In the genomic region with DNA sequence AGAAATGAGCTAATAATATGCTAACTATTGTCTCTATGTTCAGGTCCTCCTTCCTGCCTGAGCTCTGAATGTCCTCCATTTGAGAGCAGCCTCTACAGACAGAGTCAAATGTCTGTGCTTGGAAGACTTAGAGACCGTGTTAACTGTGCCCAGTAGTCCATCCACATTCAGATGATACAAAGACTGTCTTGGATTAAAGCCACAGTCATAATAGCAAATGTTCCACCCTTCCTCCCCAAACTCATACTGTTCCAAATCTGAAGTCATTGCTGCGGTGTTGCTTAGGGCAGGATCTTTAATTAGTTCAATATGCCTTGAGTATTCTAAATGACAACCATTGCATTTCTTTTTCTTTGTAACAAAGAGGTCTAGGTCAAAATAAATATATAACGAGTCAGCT, we compare ENCODE assay signal across 21 mouse cellular contexts.
DNase-seq lines count a peak whose midpoint lies in the region; ATAC-seq and TF ChIP-seq lines count a peak whose summit lies in the region.
"Had no signal": no experiment of that assay in that cellular context is flagged by ENCODE, and none has a peak within 500 bp of the region (broad histone marks: within the 10 kb centered on the region; RNA-seq: fewer than 3 reads in every experiment).

No protein-coding gene starts in this region.

- no peak overlapping the region for H3K4me3 ChIP-seq in heart, embryonic 12.5 days
- H3K4me3 ChIP-seq in limb, embryonic 14.5 days (replicated peaks; ENCODE audit: low read length) = no peak overlapping the region
- H3K4me3 ChIP-seq in limb, embryonic 10.5 days = no peak overlapping the region
- H3K4me3 ChIP-seq: forebrain, embryonic 12.5 days; heart, adult 2 months; heart, embryonic 15.5 days; hindbrain, embryonic 12.5 days had no signal

- no peak overlapping the region for H3K9ac ChIP-seq in heart, embryonic 12.5 days
- H3K9ac ChIP-seq in limb, embryonic 14.5 days (ENCODE audit: low read depth, low read length, severe bottlenecking) = no peak overlapping the region
- H3K9ac ChIP-seq: forebrain, embryonic 12.5 days; heart, embryonic 15.5 days; hindbrain, embryonic 12.5 days had no signal

- no peaks in the 10 kb centered on the region for H3K4me1 ChIP-seq in heart, embryonic 12.5 days (replicated peaks)
- H3K4me1 ChIP-seq in limb, embryonic 14.5 days (ENCODE audit: control insufficient read depth, insufficient read depth, low read length) = no peaks in the 10 kb centered on the region
- H3K4me1 ChIP-seq in limb, embryonic 10.5 days = no peaks in the 10 kb centered on the region
- H3K4me1 ChIP-seq: heart, embryonic 15.5 days; hindbrain, embryonic 12.5 days had no signal

- H3K27ac ChIP-seq in heart, embryonic 12.5 days (ENCODE audit: poor library complexity, severe bottlenecking) = no peak overlapping the region
- no peak overlapping the region for H3K27ac ChIP-seq in limb, embryonic 14.5 days (replicated peaks; ENCODE audit: low read depth, low read length)
- H3K27ac ChIP-seq in limb, embryonic 10.5 days = no peak overlapping the region
- H3K27ac ChIP-seq: forebrain, embryonic 12.5 days; heart, adult 2 months; heart, embryonic 15.5 days; hindbrain, embryonic 12.5 days had no signal

- H3K27me3 ChIP-seq in heart, embryonic 12.5 days (replicated peaks) = no peaks in the 10 kb centered on the region
- no peaks in the 10 kb centered on the region for H3K27me3 ChIP-seq in limb, embryonic 14.5 days (ENCODE audit: control insufficient read depth, insufficient read depth, low read length)
- H3K27me3 ChIP-seq in limb, embryonic 10.5 days (ENCODE audit: low read depth, poor library complexity, severe bottlenecking) = no peaks in the 10 kb centered on the region
- H3K27me3 ChIP-seq: forebrain, embryonic 12.5 days; heart, embryonic 15.5 days; hindbrain, embryonic 12.5 days had no signal

- 84% methylated on average over 3 of the region's 3 CpGs for WGBS in heart, embryonic 12.5 days
- WGBS in limb, embryonic 14.5 days = 50% methylated on average over 3 of the region's 3 CpGs
- WGBS in limb, embryonic 10.5 days = 76% methylated on average over 3 of the region's 3 CpGs

- no peak overlapping the region for H3K4me2 ChIP-seq in heart, embryonic 12.5 days
- no peak overlapping the region for H3K4me2 ChIP-seq in limb, embryonic 14.5 days (replicated peaks; ENCODE audit: low read depth, low read length, severe bottlenecking)
- H3K4me2 ChIP-seq: forebrain, embryonic 12.5 days; heart, embryonic 15.5 days; hindbrain, embryonic 12.5 days had no signal

- peak; percentile 5 for DNase-seq in cerebellum, adult 9-10 months
- no peak for DNase-seq in cerebellum, adult 18-20 months
- peak; percentile 90 for DNase-seq in heart, adult 11 months
- peak; percentile 17 for DNase-seq in limb, embryonic 14.5 days (ENCODE audit: low spot score)
- DNase-seq in limb, embryonic 10.5 days (ENCODE audit: low spot score) = no peak
- no peak for DNase-seq in kidney, postnatal 10 days
- DNase-seq: adrenal gland, postnatal 14 days; B cell, adult 2 months; cerebellum, adult 11-12 months; cerebellum, postnatal 10 days; heart, adult 2 months had no signal

- no peaks in the 10 kb centered on the region for H3K9me3 ChIP-seq in heart, embryonic 12.5 days (replicated peaks)
- H3K9me3 ChIP-seq in limb, embryonic 14.5 days (ENCODE audit: control insufficient read depth, low read length) = no peaks in the 10 kb centered on the region
- H3K9me3 ChIP-seq in limb, embryonic 10.5 days (replicated peaks) = no peaks in the 10 kb centered on the region
- H3K9me3 ChIP-seq: forebrain, embryonic 12.5 days; G1E; heart, embryonic 15.5 days; hindbrain, embryonic 12.5 days had no signal

- TF ChIP-seq POLR2A in limb, embryonic 14.5 days (IDR thresholded peaks at IDR 0.05; ENCODE audit: borderline replicate concordance, extremely low read depth, insufficient read depth, insufficient read length) = no peak

- H3K36me3 ChIP-seq in heart, embryonic 12.5 days = no peaks in the 10 kb centered on the region
- no peaks in the 10 kb centered on the region for H3K36me3 ChIP-seq in limb, embryonic 14.5 days (ENCODE audit: control insufficient read depth, insufficient read depth, low read length)
- H3K36me3 ChIP-seq in limb, embryonic 10.5 days = no peaks in the 10 kb centered on the region
- H3K36me3 ChIP-seq: forebrain, embryonic 12.5 days; G1E; heart, embryonic 15.5 days; hindbrain, embryonic 12.5 days had no signal

- no peak for ATAC-seq in heart, embryonic 12.5 days (ENCODE audit: insufficient number of reproducible peaks, low FRiP score)
- ATAC-seq in limb, embryonic 14.5 days (ENCODE audit: low FRiP score, low read depth) = no peak
- ATAC-seq: CD4-positive, CD25-positive, alpha-beta regulatory T cell, adult 4 months; forebrain, embryonic 16.5 days; hindbrain, embryonic 16.5 days; inflammation-experienced regulatory T-cells, adult 6 months; intestine, postnatal 0 days had no signal

Comparison
In these comparisons a context has a peak if more than half of its experiments do, and no peak if none do; other contexts are left out.
1. DNase-seq: peak in cerebellum, adult 9-10 months (single experiment), heart, adult 11 months (single experiment) and limb, embryonic 14.5 days (single experiment); none in cerebellum, adult 18-20 months (0 of 2), limb, embryonic 10.5 days (single experiment) and kidney, postnatal 10 days (single experiment).